Mouse (Mus musculus) kidney, postnatal 0 days (tissue): ENCODE results near the gene Ciita. TPM values are rescaled to one million over a fixed set of nuclear protein-coding genes. Genes with fewer than 3 reads are reported as not detected.

Experiments used
- ATAC-seq: fragments of 200-750 bp; cut with Nextera tagmentation; replicated peaks from 2 replicates; pipeline ENCODE4 v1.8.0; 2017; ENCODE audit warnings: low read depth, moderate number of reproducible peaks, moderate TSS enrichment, moderate library complexity; ENCODE audit not compliant: low FRiP score
- DNase-seq: peaks from one replicate; pipeline ENCODE4 v3.0.0-alpha.2; 2016; ENCODE audit warnings: low spot score
- H3K27ac ChIP-seq: fragments of 300-500 bp; sonication (generic); 2 replicates; pipeline ENCODE4 v1.5.1; 2014; ENCODE audit warnings: mild to moderate bottlenecking
- H3K27me3 ChIP-seq: fragments of 300-500 bp; sonication (generic); 2 replicates; pipeline ENCODE4 v1.6.1; 2014; ENCODE audit warnings: low read length, mixed read lengths; ENCODE audit not compliant: insufficient read depth
- H3K36me3 ChIP-seq: fragments of 300-500 bp; sonication (generic); 2 replicates; pipeline ENCODE4 v1.6.1; 2014; ENCODE audit warnings: low read length, mixed read lengths; ENCODE audit not compliant: insufficient read depth
- H3K4me1 ChIP-seq: fragments of 300-500 bp; sonication (generic); replicated peaks from 2 replicates; pipeline ENCODE4 v1.6.1; 2014; ENCODE audit warnings: antibody characterized with exemption, low read length, mixed read lengths; ENCODE audit not compliant: insufficient read depth
- H3K4me2 ChIP-seq: fragments of 300-500 bp; sonication (generic); 2 replicates; pipeline ENCODE4 v1.6.1; 2014; ENCODE audit warnings: mild to moderate bottlenecking, low read length, moderate library complexity, mixed read lengths
- H3K4me3 ChIP-seq: fragments of 300-500 bp; sonication (generic); replicated peaks from 2 replicates; pipeline ENCODE4 v1.5.1; 2014; ENCODE audit warnings: low read depth, low read length
- H3K9ac ChIP-seq: fragments of 300-500 bp; sonication (generic); 2 replicates; pipeline ENCODE4 v1.6.1; 2014; ENCODE audit warnings: low read depth, low read length
- H3K9me3 ChIP-seq: fragments of 300-500 bp; sonication (generic); replicated peaks from 2 replicates; pipeline ENCODE4 v1.6.1; 2016; ENCODE audit warnings: low read length, inconsistent platforms, mixed read lengths
- CTCF ChIP-seq: IDR thresholded peaks from 2 replicates; pipeline ENCODE4 v1.5.1; 2016; ENCODE audit warnings: antibody characterized with exemption, low read depth, mild to moderate bottlenecking, moderate library complexity
- WGBS: fragments of 180-500 bp; shearing (Covaris S2); extraction: QIAGEN DNeasy Blood & Tissue Kit; methylation state at CpG from one replicate; pipeline ENCODE4 v1.1.7; 2014; 5-methylcytosine and 5-hydroxymethylcytosine counted together
- polyA plus RNA-seq: library from polyadenylated mRNA; unstranded; fragments of >200 nt; fragmentation: Nextera tagmentation; extraction: Ambion mirVana; gene quantifications from 2 replicates; pipeline ENCODE4 v1.2.1, GENCODE M21; 2015

The Ciita gene
- polyA plus RNA-seq, 1 experiment from 2014 or later = 0.95 TPM

- 87% methylated on average over 4 of the region's 4 CpGs for WGBS
- no peak for DNase-seq
- no peak for TF ChIP-seq CTCF
Observed at GRCm38 (mm10) chr16:10441761-10442160, 38.1 kb upstream of the Ciita start.

GRCm38 (mm10) chr16:10443723-10444122, 36.1 kb upstream of the Ciita start:
- H3K4me1 ChIP-seq = 0 out of 2 replicates have a peak, but pooled peaks cover 7% of the 10 kb centered on the region
- DNase-seq (no peak), ATAC-seq (no peak)
- H3K9me3 ChIP-seq = no peaks in the 10 kb centered on the region
- no peaks in the 10 kb centered on the region for H3K36me3 ChIP-seq
- no peak for TF ChIP-seq CTCF
- H3K27me3 ChIP-seq = no peaks in the 10 kb centered on the region
- no peak overlapping the region for H3K4me3 ChIP-seq
- no peak overlapping the region for H3K4me2 ChIP-seq
- no peak overlapping the region for H3K9ac ChIP-seq
- no peak overlapping the region for H3K27ac ChIP-seq

More at GRCm38 (mm10) chr16:10441761-10442160, 38.1 kb upstream of the Ciita start:
- Histone ChIP-seq H3K9ac (no peak overlapping the region), H3K27me3 (no peaks in the 10 kb centered on the region), H3K4me3 (no peak overlapping the region), H3K27ac (no peak overlapping the region), H3K4me1 (0 out of 2 replicates have a peak, but pooled peaks cover 1% of the 10 kb centered on the region), H3K9me3 (no peaks in the 10 kb centered on the region), H3K4me2 (no peak overlapping the region), H3K36me3 (no peaks in the 10 kb centered on the region)
- ATAC-seq = no peak

GRCm38 (mm10) chr16:10446573-10447263, 33.1 kb upstream of the Ciita start:
- Histone ChIP-seq H3K4me1 (0 out of 2 replicates have a peak, but pooled peaks cover 7% of the 10 kb centered on the region), H3K4me3 (peak overlapping the region; percentile 38), H3K9me3 (no peaks in the 10 kb centered on the region), H3K9ac (0 out of 2 replicates have a peak overlapping the region, but pooled peaks have one; percentile 9), H3K36me3 (no peaks in the 10 kb centered on the region), H3K27ac (no peak overlapping the region), H3K27me3 (no peaks in the 10 kb centered on the region), H3K4me2 (peak overlapping the region; percentile 55)
- WGBS = 16% methylated on average over 13 of the region's 13 CpGs
- DNase-seq = peak; percentile 20
- TF ChIP-seq CTCF = no peak; the same call in 1 of the 2 replicates
- peak; percentile 26; the same call in 1 of the 2 replicates for ATAC-seq

- Histone ChIP-seq H3K4me1 (0 out of 2 replicates have a peak, but pooled peaks cover 7% of the 10 kb centered on the region), H3K9ac (0 out of 2 replicates have a peak within 1 kb of the TSS, but pooled peaks have one; percentile 23), H3K4me2 (peak within 1 kb of the TSS; percentile 55), H3K36me3 (no peaks in the 10 kb centered on the region), H3K9me3 (no peaks in the 10 kb centered on the region), H3K27ac (no peak within 1 kb of the TSS), H3K27me3 (no peaks in the 10 kb centered on the region), H3K4me3 (peak within 1 kb of the TSS; percentile 38)
- DNase-seq (peak; percentile 91), ATAC-seq (peak; percentile 87)
- WGBS = 6% methylated on average over 12 of the region's 12 CpGs
- TF ChIP-seq CTCF = no peak
Observed at GRCm38 (mm10) chr16:10447264-10447594, 32.6 kb upstream of the Ciita start, which contains the start of gene Tvp23a. Gene Tvp23a (minus strand): TSS chr16:10447362.

- 0 out of 2 replicates have a peak overlapping the region, but pooled peaks have one; percentile 23 for H3K9ac ChIP-seq
- no peaks in the 10 kb centered on the region for H3K36me3 ChIP-seq
- 38% methylated on average over 2 of the region's 2 CpGs for WGBS
- H3K9me3 ChIP-seq = no peaks in the 10 kb centered on the region
- no peak for DNase-seq
- peak overlapping the region; percentile 38; the same call in 1 of the 2 replicates for H3K4me3 ChIP-seq
- no peak for ATAC-seq
- H3K27ac ChIP-seq = no peak overlapping the region
- no peak for TF ChIP-seq CTCF
- no peaks in the 10 kb centered on the region for H3K27me3 ChIP-seq
- peak overlapping the region; percentile 55 for H3K4me2 ChIP-seq
- 0 out of 2 replicates have a peak, but pooled peaks cover 7% of the 10 kb centered on the region for H3K4me1 ChIP-seq
Observed at GRCm38 (mm10) chr16:10447781-10448180, 32.1 kb upstream of the Ciita start.

- no peak overlapping the region for H3K9ac ChIP-seq
- no peaks in the 10 kb centered on the region for H3K27me3 ChIP-seq
- no peak overlapping the region for H3K4me2 ChIP-seq
- no peak for DNase-seq
- no peaks in the 10 kb centered on the region for H3K36me3 ChIP-seq
- H3K27ac ChIP-seq = no peak overlapping the region
- ATAC-seq = 0 out of 2 replicates have a peak, but pooled peaks have one; percentile 53
- no peak for TF ChIP-seq CTCF
- WGBS = 77% methylated on average over 9 of the region's 9 CpGs
- H3K4me3 ChIP-seq = no peak overlapping the region
- no peaks in the 10 kb centered on the region for H3K9me3 ChIP-seq
- H3K4me1 ChIP-seq = 0 out of 2 replicates have a peak, but pooled peaks cover 7% of the 10 kb centered on the region
Observed at GRCm38 (mm10) chr16:10448931-10449330, 30.9 kb upstream of the Ciita start.
